Mouse (Mus musculus): ENCODE data around the gene Myo1e. TPM values are rescaled to one million over a fixed set of nuclear protein-coding genes. Genes with fewer than 3 reads are reported as not detected.
A peak's percentile ranks its signal among the peaks of the same experiment; 100 is the strongest.

The Myo1e gene
- polyA plus RNA-seq, 1 experiment from 2014 or later = 16.2 TPM

DNA sequence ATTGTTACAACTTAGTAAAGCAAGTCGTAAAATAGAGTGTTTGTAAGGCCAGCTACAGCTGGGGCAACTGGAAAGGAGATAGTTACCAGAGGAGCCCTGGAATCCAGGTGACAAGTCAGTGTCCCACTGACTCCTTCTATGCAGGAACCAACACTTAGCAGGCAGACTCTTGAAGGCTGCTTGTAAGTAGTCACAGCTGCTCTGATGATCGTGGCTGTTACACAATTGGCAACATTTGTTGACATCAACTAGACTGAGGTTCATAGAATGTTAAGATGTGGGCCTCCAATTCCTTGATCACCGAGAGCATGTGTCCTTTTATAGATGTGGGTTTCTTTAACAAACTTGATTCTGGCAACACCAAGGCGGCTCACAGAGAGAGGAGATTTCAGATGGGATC, 108.0 kb downstream of the Myo1e start:
- 54% methylated on average over 4 of the region's 4 CpGs for WGBS
- H3K27me3 ChIP-seq (replicated peaks; ENCODE audit: control insufficient read depth, insufficient read depth, low read length) = no peaks in the 10 kb centered on the region
- TF ChIP-seq CTCF (IDR thresholded peaks at IDR 0.05; ENCODE audit: low read depth) = no peak
- no peaks in the 10 kb centered on the region for H3K9me3 ChIP-seq (ENCODE audit: control insufficient read depth)
- H3K4me3 ChIP-seq (ENCODE audit: low read depth, low read length) = no peak overlapping the region
- H3K36me3 ChIP-seq (ENCODE audit: control insufficient read depth, insufficient read depth) = no peaks in the 10 kb centered on the region; the same call in 1 of the 2 replicates
- H3K9ac ChIP-seq (ENCODE audit: low read depth, low read length) = no peak overlapping the region
- no peak overlapping the region for H3K27ac ChIP-seq (ENCODE audit: low read depth, low read length)
- no peak overlapping the region for H3K4me2 ChIP-seq (replicated peaks; ENCODE audit: low read depth)
- H3K4me1 ChIP-seq (replicated peaks; ENCODE audit: control insufficient read depth, insufficient read depth, low read length) = no peaks in the 10 kb centered on the region
- no peak for ATAC-seq

DNA sequence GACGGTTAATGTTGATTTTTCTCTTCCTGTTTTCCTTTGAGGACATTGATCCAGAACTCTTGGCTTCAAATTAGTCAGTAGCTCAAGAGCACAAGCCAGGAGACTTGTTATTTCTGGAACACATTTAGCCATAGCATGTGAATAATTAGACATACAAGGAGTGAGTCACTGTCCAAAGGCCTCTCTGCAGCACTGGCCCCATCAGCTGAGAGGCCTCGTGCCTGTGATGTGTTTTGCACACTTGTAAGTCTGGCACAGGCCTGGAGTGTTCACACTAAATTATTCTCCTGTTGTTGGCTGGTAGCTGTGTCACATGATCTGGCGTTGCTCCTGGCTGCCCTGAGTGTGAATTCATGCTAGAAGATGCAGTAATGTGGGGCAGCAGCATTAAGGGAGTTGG, 111.5 kb downstream of the Myo1e start:
- ATAC-seq = peak; percentile 91
- 23% methylated on average over 3 of the region's 3 CpGs for WGBS
- no peaks in the 10 kb centered on the region for H3K27me3 ChIP-seq (replicated peaks; ENCODE audit: control insufficient read depth, insufficient read depth, low read length)
- no peak overlapping the region for H3K9ac ChIP-seq (ENCODE audit: low read depth, low read length)
- H3K9me3 ChIP-seq (ENCODE audit: control insufficient read depth) = no peaks in the 10 kb centered on the region
- no peak for TF ChIP-seq CTCF (IDR thresholded peaks at IDR 0.05; ENCODE audit: low read depth)
- H3K4me1 ChIP-seq (replicated peaks; ENCODE audit: control insufficient read depth, insufficient read depth, low read length) = no peaks in the 10 kb centered on the region
- no peak overlapping the region for H3K4me2 ChIP-seq (replicated peaks; ENCODE audit: low read depth)
- peaks cover 18% of the 10 kb centered on the region for H3K36me3 ChIP-seq (ENCODE audit: control insufficient read depth, insufficient read depth)
- H3K27ac ChIP-seq (ENCODE audit: low read depth, low read length) = peak overlapping the region; percentile 67
- no peak overlapping the region for H3K4me3 ChIP-seq (ENCODE audit: low read depth, low read length)

GRCm38 (mm10) chr9:70324336-70324735, 117.2 kb downstream of the Myo1e start:
- Histone ChIP-seq H3K4me1 (replicated peaks; ENCODE audit: control insufficient read depth, insufficient read depth, low read length) (peaks cover 4% of the 10 kb centered on the region; the same call in 1 of the 2 replicates), H3K4me2 (replicated peaks; ENCODE audit: low read depth) (no peak overlapping the region), H3K9ac (ENCODE audit: low read depth, low read length) (no peak overlapping the region), H3K9me3 (ENCODE audit: control insufficient read depth) (no peaks in the 10 kb centered on the region), H3K27me3 (replicated peaks; ENCODE audit: control insufficient read depth, insufficient read depth, low read length) (no peaks in the 10 kb centered on the region), H3K4me3 (ENCODE audit: low read depth, low read length) (no peak overlapping the region), H3K36me3 (ENCODE audit: control insufficient read depth, insufficient read depth) (peaks cover 50% of the 10 kb centered on the region), H3K27ac (ENCODE audit: low read depth, low read length) (no peak overlapping the region)
- 89% methylated on average over 4 of the region's 4 CpGs for WGBS
- no peak for ATAC-seq
- peak; percentile 48 for TF ChIP-seq CTCF (IDR thresholded peaks at IDR 0.05; ENCODE audit: low read depth)

DNA sequence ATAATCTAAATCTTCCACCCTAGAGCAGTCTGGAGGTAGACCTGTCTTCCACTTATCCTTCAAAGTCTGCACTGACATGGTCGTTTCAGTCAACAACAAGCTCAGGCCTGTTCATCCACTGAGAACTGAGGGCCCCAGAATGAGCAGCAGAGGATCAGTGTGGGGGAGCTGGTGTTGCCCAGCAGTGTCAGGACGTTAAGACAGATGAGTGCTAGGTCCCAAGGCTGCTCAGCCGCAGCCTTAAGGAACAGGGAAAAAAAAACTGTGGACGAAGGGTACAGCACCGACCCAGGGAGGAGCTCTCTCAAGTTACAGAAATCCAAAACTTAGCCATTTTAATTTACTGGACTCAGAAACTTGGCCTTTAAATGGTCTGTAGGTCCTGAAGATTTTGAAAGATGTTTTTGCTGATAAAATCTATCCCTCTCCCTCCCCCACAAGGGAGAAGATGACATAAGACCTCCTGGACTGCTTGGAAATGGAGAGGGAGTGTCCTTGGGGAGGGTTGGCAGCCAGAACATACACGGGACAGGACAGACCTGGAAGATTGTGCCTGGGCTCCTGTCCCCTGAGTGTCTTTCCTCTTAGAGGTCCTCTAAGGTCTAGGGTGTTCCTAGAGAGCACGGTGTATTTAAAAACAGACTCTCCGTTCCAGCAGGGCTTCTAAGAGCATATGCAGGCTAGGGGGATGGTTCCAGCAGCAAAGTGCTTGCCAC, 118.9 kb downstream of the Myo1e start:
- H3K9ac ChIP-seq (ENCODE audit: low read depth, low read length) = no peak overlapping the region
- WGBS = 71% methylated on average over 8 of the region's 8 CpGs
- no peak for TF ChIP-seq CTCF (IDR thresholded peaks at IDR 0.05; ENCODE audit: low read depth)
- no peak overlapping the region for H3K4me3 ChIP-seq (ENCODE audit: low read depth, low read length)
- no peak overlapping the region for H3K27ac ChIP-seq (ENCODE audit: low read depth, low read length)
- H3K36me3 ChIP-seq (ENCODE audit: control insufficient read depth, insufficient read depth) = peaks cover 51% of the 10 kb centered on the region
- no peaks in the 10 kb centered on the region for H3K9me3 ChIP-seq (ENCODE audit: control insufficient read depth)
- ATAC-seq = no peak
- no peaks in the 10 kb centered on the region for H3K27me3 ChIP-seq (replicated peaks; ENCODE audit: control insufficient read depth, insufficient read depth, low read length)
- peaks cover 4% of the 10 kb centered on the region; the same call in 1 of the 2 replicates for H3K4me1 ChIP-seq (replicated peaks; ENCODE audit: control insufficient read depth, insufficient read depth, low read length)
- H3K4me2 ChIP-seq (replicated peaks; ENCODE audit: low read depth) = no peak overlapping the region

- ATAC-seq = peak; percentile 45
- Histone ChIP-seq H3K9ac (ENCODE audit: low read depth, low read length) (no peak overlapping the region), H3K9me3 (ENCODE audit: control insufficient read depth) (no peaks in the 10 kb centered on the region), H3K4me1 (replicated peaks; ENCODE audit: control insufficient read depth, insufficient read depth, low read length) (peaks cover 10% of the 10 kb centered on the region), H3K4me2 (replicated peaks; ENCODE audit: low read depth) (no peak overlapping the region), H3K4me3 (ENCODE audit: low read depth, low read length) (no peak overlapping the region), H3K27me3 (replicated peaks; ENCODE audit: control insufficient read depth, insufficient read depth, low read length) (no peaks in the 10 kb centered on the region), H3K36me3 (ENCODE audit: control insufficient read depth, insufficient read depth) (peaks cover 37% of the 10 kb centered on the region), H3K27ac (ENCODE audit: low read depth, low read length) (no peak overlapping the region)
- WGBS = 37% methylated on average over 5 of the region's 5 CpGs
- no peak for TF ChIP-seq CTCF (IDR thresholded peaks at IDR 0.05; ENCODE audit: low read depth)
Measured at GRCm38 (mm10) chr9:70328193-70328841, 121.2 kb downstream of the Myo1e start.

DNA sequence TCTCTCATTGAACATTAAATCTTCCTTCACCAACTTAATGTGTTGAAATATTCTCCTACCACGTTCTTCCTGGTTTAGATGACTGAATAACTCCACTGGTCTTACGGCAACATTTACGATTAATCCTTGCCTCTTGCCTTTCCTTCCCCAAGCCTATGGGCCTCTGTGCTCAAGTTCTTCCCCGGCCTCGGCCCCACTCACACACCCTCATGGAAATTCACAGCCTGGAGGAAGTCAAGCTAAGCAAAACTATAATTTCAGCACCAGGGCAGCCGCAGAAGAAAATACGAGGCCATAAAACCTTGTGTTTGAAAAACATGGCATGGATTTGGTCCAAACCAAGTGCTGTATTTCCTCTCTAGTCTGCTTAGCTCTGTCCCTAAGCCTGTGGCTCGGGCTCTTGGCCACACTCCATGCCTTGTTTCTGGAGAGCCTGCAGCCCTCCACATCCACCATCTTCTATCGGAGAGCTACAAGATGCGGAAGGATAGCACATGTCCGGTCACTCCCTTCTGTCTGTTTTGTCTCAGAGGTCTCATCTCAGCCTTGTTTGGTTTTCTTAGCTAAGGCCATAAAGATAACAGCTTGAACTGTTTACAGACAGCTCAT, 124.7 kb downstream of the Myo1e start:
- H3K27me3 ChIP-seq (replicated peaks; ENCODE audit: control insufficient read depth, insufficient read depth, low read length) = no peaks in the 10 kb centered on the region
- peaks cover 10% of the 10 kb centered on the region for H3K4me1 ChIP-seq (replicated peaks; ENCODE audit: control insufficient read depth, insufficient read depth, low read length)
- 28% methylated on average over 11 of the region's 11 CpGs for WGBS
- H3K9me3 ChIP-seq (ENCODE audit: control insufficient read depth) = no peaks in the 10 kb centered on the region
- H3K4me3 ChIP-seq (ENCODE audit: low read depth, low read length) = no peak overlapping the region
- peak overlapping the region; percentile 50; the same call in 1 of the 2 replicates for H3K27ac ChIP-seq (ENCODE audit: low read depth, low read length)
- no peak for TF ChIP-seq CTCF (IDR thresholded peaks at IDR 0.05; ENCODE audit: low read depth)
- peaks cover 39% of the 10 kb centered on the region for H3K36me3 ChIP-seq (ENCODE audit: control insufficient read depth, insufficient read depth)
- no peak overlapping the region for H3K4me2 ChIP-seq (replicated peaks; ENCODE audit: low read depth)
- ATAC-seq = peak; percentile 56
- no peak overlapping the region for H3K9ac ChIP-seq (ENCODE audit: low read depth, low read length)
